Mouse (Mus musculus): ENCODE results near the gene Gsx1. TPM values are rescaled to one million over a fixed set of nuclear protein-coding genes. Genes with fewer than 3 reads are reported as not detected.
A peak's percentile ranks its signal among the peaks of the same experiment; 100 is the strongest.

The Gsx1 gene
- under 1 TPM; 0.72 to 0.97 TPM for total RNA-seq (2021)
- long read RNA-seq, experiment 1 = 0 reads
- long read RNA-seq, experiment 2 = 0 reads

DNA sequence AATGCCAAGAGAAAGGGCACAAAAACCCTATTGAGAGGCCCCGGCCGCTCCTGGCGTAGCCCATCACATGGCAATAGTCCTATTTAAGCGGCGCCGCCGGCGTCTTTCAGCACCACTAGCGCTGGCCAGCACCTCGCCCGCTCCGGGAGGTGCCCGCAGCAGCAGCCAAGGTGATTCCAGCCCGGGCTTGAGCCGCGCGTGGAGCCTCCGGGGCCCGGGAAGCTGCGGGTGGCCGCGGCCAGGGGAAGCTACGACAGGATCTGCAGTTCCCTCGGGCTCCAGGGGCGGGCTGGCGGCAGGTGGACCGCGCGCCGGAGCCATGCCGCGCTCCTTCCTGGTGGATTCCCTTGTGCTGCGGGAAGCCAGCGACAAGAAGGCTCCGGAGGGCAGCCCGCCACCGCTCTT, at the start of gene Gsx1:
Gsx1 (plus strand) TSS at position 126 of the 405 bp plus-strand sequence.
- DNase-seq (ENCODE audit: low spot score in 2 of 2) = peak; percentile 56 to 61

DNA sequence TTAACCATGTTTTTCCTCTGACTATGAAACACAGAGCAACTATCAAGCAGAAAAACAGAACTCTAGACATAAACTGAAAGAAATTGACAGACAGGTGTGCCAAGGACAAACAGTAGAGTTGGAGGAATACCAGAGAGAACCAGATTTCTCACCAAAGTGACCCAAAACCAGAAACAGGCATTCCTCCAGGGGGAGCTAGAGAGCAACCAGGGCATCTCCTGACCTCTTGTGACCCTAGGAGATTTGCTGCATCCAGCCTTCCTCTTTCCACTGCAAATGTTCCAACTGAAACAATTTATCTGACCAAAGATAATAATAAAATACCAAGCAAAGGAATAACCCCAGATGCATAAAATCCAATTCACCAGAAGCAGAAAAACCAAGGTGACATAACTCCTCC, 41.2 kb upstream of the Gsx1 start:
- DNase-seq (ENCODE audit: low spot score in 2 of 2) = no peak

DNA sequence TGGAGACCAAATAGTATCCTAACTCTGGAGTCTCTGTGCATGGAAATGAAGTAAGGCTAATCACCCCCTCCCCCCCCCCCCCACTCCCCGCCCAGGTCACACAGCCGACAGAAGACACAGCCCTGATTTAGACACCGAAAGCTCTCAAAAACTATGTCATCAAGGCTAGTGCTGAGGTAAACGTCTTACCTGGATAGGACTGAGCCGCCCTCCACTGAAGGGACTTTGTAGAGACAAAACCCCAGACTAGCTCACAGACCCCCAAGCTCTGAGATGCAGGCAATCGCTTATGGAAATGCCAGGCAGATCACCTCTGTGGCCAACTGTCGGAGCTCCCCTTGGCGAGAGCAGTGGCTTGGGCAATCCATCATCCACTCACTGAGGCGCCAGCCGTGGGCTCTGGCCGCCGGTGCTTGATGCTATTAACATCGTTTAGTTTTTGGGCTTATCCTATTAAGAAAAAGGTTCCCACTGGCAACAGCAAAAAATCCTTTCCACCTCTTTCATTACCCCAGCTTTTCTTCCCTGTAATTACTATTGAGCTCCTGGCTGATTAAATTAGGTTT, 33.6 kb upstream of the Gsx1 start:
- DNase-seq (ENCODE audit: low spot score in 2 of 2) = no peak

DNA sequence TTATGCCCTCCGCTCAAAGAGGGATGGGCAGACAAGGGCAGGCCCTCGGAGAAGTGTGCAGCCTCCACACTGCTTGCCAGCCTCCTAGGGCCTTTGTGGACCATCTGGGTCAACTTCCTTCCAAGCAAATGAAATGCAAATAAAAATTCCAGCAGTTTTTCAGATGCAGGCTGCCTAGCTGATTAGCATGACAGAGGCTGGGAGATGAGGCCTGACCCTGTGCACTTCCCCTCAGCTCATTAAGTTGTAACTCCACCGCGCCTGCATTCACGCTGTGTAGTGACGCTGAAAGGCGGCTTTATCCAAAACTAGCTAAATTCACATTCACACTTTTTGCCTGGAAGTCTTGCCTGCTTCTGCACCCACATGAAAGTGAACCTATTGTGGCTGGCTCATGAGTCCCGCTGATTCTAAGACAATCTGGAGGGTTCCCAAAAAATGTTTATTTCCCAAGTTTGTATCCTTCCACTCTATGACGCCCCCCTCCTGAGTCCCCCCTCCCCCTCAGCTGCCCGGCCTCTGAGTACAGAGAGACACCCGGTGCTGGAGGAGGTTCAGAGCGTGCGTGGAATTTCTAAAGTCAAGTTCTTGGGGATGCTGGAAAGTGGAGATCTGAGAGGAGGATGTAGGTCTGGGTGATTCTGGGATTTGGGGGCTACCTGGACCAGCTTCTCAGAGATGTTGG, 32.9 kb upstream of the Gsx1 start:
- peak; percentile 7 to 28 for DNase-seq (ENCODE audit: low spot score in 2 of 2)

DNA sequence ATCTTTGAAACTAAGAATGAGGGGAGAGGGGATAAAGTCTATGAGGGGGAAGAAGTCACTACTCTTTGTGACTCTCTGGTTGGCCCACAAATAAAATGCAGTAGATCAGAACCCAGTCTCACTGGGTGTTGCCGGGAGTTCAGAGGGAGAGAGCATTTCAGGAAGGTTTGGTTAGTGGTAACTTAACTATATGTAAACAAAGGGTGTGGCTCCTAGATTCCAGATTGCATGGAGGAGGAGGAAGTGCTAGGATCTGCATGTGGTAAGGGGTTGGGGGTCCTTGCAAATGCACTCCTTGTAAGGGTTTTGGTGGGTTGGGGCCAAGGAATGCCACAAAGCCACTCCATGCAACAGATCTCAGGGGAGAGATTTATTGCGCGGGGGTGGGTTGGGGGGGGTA, 32.1 kb upstream of the Gsx1 start:
- DNase-seq (ENCODE audit: low spot score in 2 of 2) = no peak

DNA sequence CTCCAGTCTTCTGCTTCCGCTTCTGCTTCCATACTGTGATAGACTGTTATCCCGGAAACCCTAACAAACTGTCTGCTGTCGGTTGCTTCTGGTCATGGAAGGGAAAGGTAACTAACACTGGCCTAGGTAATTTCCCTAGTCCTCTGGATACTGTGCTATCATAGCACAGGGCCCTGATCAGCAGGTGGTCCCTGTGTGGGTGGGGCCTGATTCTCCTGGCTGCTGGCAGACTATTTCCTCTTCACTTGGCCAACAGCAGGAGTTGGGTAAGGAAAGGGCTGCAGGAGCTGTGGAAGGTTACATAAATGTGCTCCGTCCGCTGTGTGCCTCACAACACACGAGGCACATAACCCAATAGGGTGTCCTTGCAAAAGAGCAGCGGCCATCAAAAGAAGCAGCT, 31.1 kb upstream of the Gsx1 start:
- no peak for DNase-seq (ENCODE audit: low spot score in 2 of 2)

DNA sequence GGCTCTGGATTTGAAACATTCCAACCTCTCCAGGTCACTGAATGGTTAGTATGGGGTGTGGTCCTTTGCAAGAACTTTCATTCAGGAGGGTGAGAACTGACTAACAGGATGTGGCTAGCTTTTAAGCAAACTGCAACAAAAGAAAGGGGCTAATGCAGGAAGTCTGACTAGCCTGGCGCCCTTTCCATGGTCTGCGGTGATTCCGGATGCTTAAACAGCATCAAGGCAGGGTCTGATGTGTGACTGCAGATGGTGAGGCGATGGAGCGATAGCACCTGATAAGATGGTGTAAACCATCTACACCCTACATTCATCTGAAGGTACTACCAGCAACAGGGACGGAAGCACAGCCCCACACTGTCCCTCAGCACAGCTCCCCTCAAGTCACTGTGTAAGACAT, 29.2 kb upstream of the Gsx1 start:
- no peak for DNase-seq (ENCODE audit: low spot score in 2 of 2)

DNA sequence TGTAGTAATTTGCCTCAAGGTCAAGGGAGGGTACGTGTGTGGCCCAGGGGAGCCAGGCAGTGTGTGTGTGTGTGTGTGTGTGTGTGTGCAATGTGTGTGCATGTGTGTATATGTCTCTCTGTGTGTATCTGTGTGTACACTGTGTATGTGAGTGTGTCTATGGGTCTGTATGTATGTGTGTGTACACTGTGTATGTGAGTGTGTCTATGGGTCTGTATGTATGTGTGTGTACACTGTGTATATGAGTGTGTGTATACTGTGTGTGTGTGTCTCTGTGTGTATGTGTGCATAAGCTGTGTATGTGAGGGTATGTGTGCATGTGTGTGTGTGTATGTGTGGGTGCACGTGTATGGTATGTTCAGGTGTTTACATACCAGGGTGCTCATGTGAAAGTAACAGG, 28.7 kb upstream of the Gsx1 start:
- no peak for DNase-seq (ENCODE audit: low spot score in 2 of 2)

DNA sequence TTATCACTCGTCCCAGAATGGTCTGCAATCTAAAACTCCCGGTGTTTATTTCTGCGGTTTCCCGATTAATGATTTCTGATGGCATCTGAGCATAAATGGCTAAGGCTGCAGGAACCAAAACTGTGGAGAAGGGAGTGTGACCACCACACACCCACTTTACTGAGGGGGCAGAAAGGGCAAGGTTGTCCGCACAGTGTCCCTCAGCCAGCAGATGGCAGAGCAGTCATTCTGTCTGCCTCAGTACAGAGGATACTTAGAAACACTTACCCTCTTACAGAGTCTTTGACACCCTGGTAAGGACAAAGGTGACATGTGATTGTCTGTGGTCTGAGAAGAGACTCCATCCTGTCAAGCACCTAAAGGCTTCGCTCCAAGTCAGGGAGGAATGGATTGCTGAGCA, 23.4 kb upstream of the Gsx1 start:
- DNase-seq (ENCODE audit: low spot score in 2 of 2) = no peak

DNA sequence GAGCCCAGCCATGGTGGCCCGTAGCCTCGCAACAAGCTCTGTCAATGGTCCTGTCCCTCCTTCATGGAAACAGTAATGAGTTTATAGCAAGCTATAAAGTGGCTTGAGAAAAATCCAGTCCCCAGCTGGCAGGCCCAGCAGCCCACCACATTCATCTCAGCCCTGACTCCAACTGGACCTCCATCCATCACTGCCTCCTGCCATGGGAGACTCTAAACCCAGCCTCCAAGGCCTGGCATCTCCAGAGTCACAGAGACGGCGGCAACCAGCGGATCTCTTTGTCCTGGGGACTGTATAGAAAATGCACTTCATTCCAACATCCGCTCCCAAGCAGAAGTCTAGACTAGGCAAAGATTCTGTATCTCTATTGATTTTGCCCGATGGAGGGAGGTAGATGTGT, 18.4 kb upstream of the Gsx1 start:
- no peak for DNase-seq (ENCODE audit: low spot score in 2 of 2)

DNA sequence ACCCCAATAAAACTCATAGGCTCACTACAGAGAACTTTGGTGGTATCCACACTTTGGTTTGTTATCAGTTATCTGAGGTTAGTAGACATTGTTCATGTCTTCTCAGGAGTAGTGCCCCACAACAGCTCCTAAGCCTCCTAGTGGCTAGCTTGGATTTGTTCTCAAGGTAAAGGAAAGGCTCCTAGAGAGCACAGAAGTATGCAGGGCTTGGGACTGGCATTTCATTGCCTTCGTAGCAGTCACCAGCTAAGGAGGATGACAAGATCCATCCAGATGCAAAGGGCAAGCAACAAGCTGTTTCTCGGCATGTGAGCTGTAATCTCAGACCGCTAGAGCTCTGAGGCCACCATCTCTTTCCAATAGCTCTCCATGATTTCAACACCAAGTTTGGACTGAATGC, 14.4 kb upstream of the Gsx1 start:
- no peak for DNase-seq (ENCODE audit: low spot score in 2 of 2)

DNA sequence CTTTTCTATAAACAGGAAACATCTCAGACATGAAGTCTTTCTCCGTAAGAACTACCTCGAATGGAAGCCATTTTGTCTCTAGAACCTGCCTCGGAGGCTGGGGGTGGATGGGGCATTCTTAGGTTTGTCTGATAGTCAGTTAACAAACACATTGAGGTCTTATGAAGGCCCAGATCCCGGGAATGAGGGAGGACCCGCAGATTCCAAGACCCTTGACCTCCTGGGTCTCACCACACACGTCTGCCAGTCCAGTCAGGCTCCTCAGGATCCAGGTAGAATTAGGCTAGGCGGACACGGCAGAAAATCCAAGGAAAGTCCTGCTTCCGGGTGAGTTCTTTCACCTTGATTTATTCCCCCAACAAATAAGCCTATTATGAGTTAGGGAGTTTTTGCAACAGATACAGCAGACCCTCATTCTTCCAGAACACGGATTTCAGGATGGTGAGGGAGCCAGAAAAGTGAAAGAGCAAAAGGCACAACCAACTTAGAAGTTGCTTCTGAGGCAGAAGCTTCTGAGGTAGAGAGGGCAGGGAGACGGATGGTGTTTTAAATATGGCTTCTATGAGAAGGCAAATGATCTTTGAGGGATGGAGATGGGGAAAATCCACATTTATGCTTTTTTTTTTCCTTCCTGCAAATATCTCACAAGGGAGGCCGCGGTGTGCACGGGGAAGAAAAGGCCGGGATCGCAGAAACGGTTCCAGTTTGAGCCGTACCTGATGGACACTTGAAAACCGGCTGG, 3.2 kb upstream of the Gsx1 start:
- DNase-seq (ENCODE audit: low spot score in 2 of 2) = no peak

DNA sequence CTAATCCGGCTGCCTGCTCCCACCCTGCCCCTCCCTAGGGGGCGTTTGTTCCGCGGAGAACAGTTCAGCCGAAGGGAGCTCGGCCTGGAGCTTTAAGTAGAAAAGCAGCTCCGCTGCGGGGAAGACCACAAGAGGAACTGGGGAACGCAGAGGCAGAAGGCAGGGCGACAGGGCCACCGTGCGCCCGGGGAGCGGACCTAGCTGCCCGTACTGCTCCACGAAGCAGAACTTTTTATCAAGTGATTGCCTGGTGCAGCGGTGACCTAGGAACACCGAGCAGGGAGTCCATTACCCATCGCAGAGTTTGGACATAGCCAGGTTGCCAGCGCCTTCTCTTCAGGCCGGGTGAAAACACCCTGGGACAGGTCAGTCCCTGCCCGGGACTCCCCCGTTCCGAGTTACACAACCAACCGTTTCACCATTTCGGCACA, 2.5 kb upstream of the Gsx1 start:
- DNase-seq (ENCODE audit: low spot score in 2 of 2) = no peak

DNA sequence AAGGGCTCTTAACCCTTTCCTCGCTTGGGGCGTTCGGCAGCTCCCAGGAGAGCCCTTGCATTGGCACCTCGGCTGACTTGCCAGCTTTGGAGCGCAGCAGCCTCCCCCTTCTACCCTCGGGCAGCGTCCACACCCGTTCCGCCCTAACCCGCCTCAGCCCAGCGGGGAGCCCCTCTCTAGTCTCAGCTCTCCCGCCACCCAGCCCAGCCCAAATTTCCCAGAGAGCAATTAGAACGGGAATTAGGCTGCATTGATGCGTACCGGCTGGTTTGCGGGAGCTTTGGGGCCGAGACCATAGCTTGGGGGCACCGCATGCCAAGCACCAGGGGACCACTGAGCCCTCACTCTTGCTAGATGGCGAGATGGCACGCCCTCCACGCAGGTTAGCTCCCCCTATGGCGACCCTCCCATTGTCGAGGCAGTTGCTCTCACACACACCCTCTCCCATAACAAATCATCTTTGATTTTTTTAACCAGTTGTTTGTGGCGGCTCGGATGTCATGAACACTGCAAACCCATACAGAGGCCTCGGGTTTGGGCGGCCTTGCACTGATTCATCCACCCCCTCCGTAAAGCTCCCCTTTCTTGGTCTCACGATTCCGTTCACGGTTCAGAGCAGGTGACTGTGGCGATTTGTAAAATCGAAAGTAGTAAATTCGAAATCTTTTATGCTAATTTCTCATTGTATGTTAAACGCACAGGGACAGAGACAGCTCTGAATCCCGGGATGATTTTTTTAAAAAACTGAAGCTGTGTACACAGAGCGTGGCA, 1.5 kb upstream of the Gsx1 start:
- no peak for DNase-seq (ENCODE audit: low spot score in 2 of 2)

DNA sequence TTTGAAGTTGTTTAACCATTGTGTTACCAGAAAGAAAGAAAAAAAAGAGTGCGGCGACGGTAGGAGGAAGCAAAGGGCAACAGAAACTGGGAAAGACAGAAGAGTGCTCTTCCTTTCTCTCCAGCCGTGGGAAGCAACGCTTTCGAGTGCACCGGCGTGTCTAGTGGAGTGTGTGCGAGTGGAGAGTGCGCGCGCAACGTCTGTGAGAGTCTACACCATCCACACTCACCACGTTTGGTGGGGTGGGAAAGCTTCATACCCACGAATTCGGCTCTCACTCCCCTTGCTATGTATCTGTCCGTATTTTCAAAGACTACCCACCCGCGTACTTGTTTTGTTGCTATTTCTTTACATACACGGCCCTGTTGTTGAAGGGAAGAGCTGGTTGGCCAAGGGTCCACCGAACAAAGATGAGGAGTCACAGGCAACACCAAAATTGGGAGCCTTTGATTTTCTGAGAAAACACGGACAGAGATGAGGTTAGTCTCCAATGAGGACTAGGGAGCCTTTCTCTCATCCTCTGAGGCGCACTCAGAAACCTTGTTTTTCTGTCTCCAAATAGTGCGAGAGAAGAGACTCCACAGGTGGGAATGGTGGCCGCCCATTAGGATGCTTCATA, 835 bp upstream of the Gsx1 start:
- no peak for DNase-seq (ENCODE audit: low spot score in 2 of 2)

DNA sequence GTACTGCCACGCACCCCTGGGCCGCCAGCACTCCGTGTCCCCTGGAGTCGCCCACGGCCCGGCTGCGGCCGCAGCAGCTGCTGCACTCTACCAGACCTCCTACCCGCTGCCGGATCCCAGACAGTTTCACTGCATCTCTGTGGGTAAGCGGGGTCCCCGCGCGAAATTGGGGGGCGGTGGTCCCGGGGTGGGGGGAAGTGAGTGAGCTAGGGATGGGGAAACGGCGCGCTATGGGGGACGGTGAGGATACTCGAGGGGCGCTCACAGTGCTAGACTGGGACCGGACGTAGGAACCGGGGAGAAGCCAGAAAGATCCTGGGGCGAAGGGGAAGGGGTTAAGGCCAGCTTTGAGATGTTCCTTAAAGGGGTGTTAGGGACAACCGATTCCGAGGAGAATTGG, 660 bp downstream of the Gsx1 start:
- no peak for DNase-seq (ENCODE audit: low spot score in 2 of 2)

DNA sequence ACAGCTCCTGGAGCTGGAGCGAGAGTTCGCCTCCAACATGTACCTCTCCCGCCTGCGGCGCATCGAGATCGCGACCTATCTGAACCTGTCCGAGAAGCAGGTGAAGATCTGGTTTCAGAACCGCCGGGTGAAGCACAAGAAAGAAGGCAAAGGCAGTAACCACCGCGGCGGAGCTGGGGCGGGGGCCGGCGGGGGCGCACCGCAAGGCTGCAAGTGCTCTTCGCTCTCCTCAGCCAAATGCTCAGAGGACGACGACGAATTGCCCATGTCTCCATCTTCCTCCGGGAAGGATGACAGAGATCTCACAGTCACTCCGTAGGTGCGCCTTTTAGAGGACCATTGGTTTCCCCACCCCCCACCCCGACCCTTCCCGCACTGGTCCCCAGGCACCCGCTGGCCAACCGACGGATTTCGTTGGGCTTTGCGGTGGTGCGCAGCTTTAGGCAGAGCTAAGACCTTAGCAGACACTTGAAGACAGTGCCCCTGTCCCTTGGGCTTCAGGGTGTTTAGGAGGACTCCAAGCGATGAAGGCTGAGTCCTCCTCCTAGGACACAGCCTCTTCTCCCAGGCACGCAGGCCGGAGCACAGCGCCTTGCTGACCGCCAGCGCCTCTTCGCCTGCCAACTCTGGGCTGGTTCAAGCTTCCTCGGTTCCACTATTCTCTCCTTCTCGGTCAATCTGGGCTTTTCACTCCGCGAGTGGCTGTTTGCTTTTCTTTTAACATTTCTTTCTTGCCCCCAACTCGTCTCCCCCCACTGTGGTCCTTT, 1.5 kb downstream of the Gsx1 start:
- DNase-seq (ENCODE audit: low spot score in 2 of 2) = no peak

DNA sequence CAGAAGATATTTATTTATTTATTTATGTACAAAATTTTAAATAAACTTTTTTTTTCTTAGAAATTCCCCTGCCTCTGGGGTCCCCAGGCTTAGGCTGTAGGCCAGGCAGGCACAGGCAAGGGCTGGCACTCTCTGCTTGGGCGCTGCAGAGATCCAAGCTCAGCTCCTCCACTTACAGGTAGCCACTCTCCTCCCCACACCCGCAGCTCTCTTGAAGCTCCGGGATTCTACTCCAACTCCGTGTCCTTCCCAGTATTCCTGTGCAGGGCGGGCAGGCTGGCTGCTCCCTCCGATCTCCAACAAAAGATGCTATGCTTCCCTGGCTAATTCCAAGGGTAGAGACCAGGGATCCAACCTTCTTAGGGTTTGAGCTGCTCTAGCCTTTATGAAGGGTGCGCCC, 2.4 kb downstream of the Gsx1 start:
- DNase-seq (ENCODE audit: low spot score in 2 of 2) = no peak

DNA sequence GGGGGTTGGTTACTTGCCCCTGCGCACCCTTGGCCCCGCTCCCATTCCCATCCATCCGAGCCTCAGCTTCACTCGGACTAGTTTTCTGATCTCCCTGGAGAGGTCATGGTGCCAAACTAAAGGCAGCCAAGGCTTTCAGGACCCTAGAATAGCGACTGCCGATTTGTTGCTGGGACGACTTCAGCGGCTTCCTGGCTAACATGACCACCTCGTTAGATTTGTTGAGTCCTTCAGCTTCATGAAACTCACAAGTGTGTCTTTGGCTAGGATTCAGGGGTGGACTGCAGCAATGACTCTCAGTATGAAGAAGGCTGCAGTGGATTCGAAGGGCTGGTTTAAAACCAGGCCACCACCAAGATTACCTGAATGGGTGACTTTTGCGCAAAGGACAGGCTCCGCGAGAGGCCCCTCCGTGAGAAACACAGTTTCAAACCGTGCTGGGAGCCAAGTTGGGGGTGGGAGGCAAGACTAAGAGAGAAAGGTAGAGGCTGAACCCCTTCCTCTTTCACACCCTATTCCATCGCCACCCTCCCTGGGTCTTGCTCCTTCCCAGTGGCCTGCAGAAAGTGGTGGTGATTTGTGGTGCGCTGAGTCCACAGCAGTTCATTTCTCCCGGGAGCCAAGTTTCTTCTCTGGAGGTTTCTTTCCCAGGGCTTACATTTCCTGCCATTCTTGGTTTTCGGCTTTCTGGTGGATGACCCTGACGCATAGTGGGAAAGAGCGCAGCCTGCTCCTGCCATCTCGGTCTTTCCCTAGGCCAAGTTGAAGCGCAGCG, 3.5 kb downstream of the Gsx1 start:
- DNase-seq (ENCODE audit: low spot score in 2 of 2) = no peak

DNA sequence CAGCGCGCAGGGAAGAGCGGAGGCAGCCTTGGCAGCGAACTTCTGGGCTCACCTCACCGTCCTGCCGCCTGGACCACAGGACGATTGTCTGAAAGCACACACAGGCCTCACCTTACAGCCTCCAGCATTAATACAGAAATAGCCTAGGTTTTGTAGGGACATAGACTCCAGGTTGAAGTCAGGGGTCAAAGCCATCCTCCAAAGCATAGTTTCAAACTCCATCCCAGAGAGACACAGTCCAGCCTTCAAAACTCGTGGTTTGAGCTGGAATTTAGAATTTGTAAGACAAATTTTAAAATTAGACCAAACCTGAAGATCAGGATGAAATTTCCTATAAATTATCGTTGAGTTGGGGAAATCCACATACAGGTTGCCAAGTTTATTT, 4.1 kb downstream of the Gsx1 start:
- DNase-seq (ENCODE audit: low spot score in 2 of 2) = no peak
